Mouse (Mus musculus) kidney, adult 2 months (tissue): Measurements from ENCODE around the gene Cers4. TPM values are rescaled to one million over a fixed set of nuclear protein-coding genes. Genes with fewer than 3 reads are reported as not detected.
A peak's percentile ranks its signal among the peaks of the same experiment; 100 is the strongest.

Source experiments
- DNase-seq: peaks from one replicate; pipeline ENCODE4 v3.0.0; 2021
- H3K27ac ChIP-seq: fragments of 200-500 bp; 2 replicates; pipeline ENCODE4 v1.5.1; 2012; ENCODE audit warnings: low read depth, low read length, control low read depth, inconsistent platforms; ENCODE audit not compliant: insufficient read depth
- H3K27me3 ChIP-seq: fragments of 200-500 bp; replicated peaks from 2 replicates; pipeline ENCODE4 v1.6.1; 2012; ENCODE audit warnings: mild to moderate bottlenecking, moderate library complexity, low read length, inconsistent platforms; ENCODE audit not compliant: control insufficient read depth, insufficient read depth
- H3K36me3 ChIP-seq: fragments of 200-500 bp; 2 replicates; pipeline ENCODE4 v1.6.1; 2012; ENCODE audit warnings: mild to moderate bottlenecking, moderate library complexity, low read length, inconsistent platforms; ENCODE audit not compliant: control insufficient read depth, insufficient read depth
- H3K4me1 ChIP-seq: fragments of 200-500 bp; 2 replicates; pipeline ENCODE4 v1.6.1; 2011; ENCODE audit warnings: low read length; ENCODE audit not compliant: control insufficient read depth, insufficient read depth
- H3K4me3 ChIP-seq: fragments of 200-500 bp; 2 replicates; pipeline ENCODE4 v1.5.1; 2011; ENCODE audit warnings: mild to moderate bottlenecking, low read depth, low read length, control low read depth; ENCODE audit not compliant: insufficient read depth
- CTCF ChIP-seq: fragments of 200-500 bp; conservative IDR thresholded peaks from 2 replicates; pipeline ENCODE4 v1.5.1; 2011; ENCODE audit warnings: low read depth, mild to moderate bottlenecking, control low read depth, low read length, moderate library complexity, mixed read lengths; ENCODE audit not compliant: insufficient read depth, insufficient read length
- POLR2A ChIP-seq: fragments of 200-500 bp; IDR thresholded peaks from one replicate; pipeline ENCODE4 v1.6.1; 2011; ENCODE audit warnings: low read depth, low read length, control low read depth
- WGBS: fragments of 180-500 bp; shearing (Covaris S2); methylation state at CpG from one replicate; pipeline ENCODE4 v1.1.7; 2018; 5-methylcytosine and 5-hydroxymethylcytosine counted together
- polyA plus RNA-seq: library from polyadenylated mRNA; depleted of rRNA; stranded (reverse); fragments of >200 nt; gene quantifications from 2 replicates; pipeline ENCODE4 v1.2.3, GENCODE M21; 2012; rRNA removed

Gene Cers4
- polyA plus RNA-seq, 1 experiment = 26.9 TPM

DNA sequence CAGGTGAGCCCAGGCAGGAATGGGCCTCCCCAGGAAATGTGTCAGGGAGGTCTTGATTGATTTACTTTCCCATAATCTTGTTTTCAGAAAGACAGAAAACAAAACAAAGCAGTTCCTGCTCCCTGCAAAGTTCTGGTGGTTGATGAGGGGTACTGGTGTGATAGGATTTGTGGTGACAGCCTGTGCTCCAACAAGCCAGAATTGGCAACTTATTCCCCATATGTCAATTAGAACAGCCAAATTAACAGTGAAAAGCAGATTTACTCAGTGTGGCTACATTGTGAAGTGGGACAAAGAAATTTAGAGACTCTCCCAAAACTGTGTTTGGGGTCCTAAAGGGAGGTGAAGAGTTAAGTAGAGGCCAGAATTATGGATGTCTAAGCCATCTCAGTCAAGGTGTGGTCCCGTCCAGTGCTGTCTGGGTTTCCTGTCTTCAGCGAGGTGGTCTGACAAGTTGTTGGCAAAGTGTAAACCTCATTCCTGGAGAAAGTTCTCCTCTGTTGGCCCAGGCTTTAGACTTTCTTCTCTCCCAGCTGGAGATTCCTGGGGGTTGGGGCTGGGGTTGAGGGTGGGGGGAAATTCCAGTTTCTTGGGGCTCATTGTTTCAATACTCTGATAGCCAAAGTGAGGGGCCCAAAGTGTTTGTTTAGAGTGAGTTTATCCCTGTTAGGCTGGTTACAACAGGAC is 18.7 kb downstream of the Cers4 start:
- H3K4me1 ChIP-seq = peaks cover 4% of the 10 kb centered on the region
- WGBS = 31% methylated on average over 2 of the region's 2 CpGs
- DNase-seq = peak; percentile 14
- H3K27me3 ChIP-seq = no peaks in the 10 kb centered on the region
- no peak overlapping the region; the same call in 1 of the 2 replicates for H3K27ac ChIP-seq
- no peak for TF ChIP-seq POLR2A
- TF ChIP-seq CTCF = no peak
- no peaks in the 10 kb centered on the region for H3K36me3 ChIP-seq
- no peak overlapping the region for H3K4me3 ChIP-seq

GRCm38 (mm10) chr8:4512116-4512495 is 19.3 kb downstream of the Cers4 start:
- no peak overlapping the region for H3K4me3 ChIP-seq
- DNase-seq = no peak

DNA sequence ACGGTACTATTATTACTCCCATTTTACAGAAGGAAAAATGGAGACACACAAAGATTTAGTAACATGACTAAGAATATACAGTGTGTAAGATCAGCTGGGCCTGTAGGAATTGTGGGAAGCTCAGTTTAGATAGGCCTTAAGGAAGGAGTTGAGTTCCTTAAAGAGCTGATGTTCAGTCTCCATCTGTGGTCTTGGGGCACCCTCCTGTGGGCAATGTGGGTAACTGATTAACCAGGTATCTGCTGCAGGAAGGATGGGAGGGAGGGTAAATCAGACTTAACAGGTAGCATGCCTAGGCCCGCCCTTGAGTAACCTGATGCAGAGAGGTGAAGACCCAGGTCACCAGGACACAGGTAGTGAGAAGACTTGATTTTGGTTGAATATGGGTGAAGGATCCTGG is 23.3 kb downstream of the Cers4 start:
- no peak overlapping the region for H3K4me3 ChIP-seq
- H3K27ac ChIP-seq = no peak overlapping the region
- peak; percentile 48 for DNase-seq
- TF ChIP-seq POLR2A (no peak), CTCF (peak; percentile 69)
- peaks cover 4% of the 10 kb centered on the region; the same call in 1 of the 2 replicates for H3K4me1 ChIP-seq
- H3K27me3 ChIP-seq = no peaks in the 10 kb centered on the region
- WGBS = 83% methylated on average over 2 of the region's 2 CpGs
- no peaks in the 10 kb centered on the region for H3K36me3 ChIP-seq

More at GRCm38 (mm10) chr8:4512116-4512495, 19.3 kb downstream of the Cers4 start:
- whole genome bisulfite sequencing = 41% methylated on average over 8 of the region's 8 CpGs
- H3K4me1 ChIP-seq = peaks cover 4% of the 10 kb centered on the region
- no peaks in the 10 kb centered on the region for H3K36me3 ChIP-seq
- TF ChIP-seq CTCF = no peak
- no peak for TF ChIP-seq POLR2A
- H3K27me3 ChIP-seq = no peaks in the 10 kb centered on the region
- peak overlapping the region; percentile 40; the same call in 1 of the 2 replicates for H3K27ac ChIP-seq

- Histone ChIP-seq H3K27ac (no peak overlapping the region), H3K4me1 (no peaks in the 10 kb centered on the region), H3K4me3 (no peak overlapping the region), H3K27me3 (no peaks in the 10 kb centered on the region), H3K36me3 (no peaks in the 10 kb centered on the region)
- TF ChIP-seq POLR2A (no peak), CTCF (no peak)
- DNase-seq = no peak
- 74% methylated on average over 4 of the region's 4 CpGs for WGBS
These were observed 28.6 kb downstream of the Cers4 start for GRCm38 (mm10) chr8:4521472-4521871.

DNA sequence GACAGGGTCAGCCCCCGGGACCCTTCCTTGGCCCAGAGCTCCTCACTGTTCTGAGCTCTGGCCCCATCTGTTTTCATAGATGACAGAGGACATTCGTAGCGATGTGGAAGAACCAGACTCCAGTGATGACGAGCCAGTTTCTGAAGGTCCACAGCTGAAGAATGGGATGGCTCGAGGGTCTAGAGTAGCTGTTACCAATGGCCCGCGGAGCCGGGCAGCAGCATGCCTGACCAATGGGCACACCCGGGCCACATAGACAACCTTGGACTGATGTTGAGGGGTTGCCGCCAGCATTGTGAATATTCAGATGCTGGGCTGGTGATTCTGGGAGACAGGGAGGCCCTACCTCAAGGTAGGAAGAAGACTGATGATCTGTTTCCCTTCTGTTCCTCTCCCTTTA is 30.7 kb downstream of the Cers4 start:
- Histone ChIP-seq H3K4me1 (no peaks in the 10 kb centered on the region), H3K36me3 (no peaks in the 10 kb centered on the region), H3K27me3 (no peaks in the 10 kb centered on the region; the same call in 1 of the 2 replicates), H3K4me3 (no peak overlapping the region), H3K27ac (no peak overlapping the region)
- WGBS = 96% methylated on average over 10 of the region's 10 CpGs
- TF ChIP-seq CTCF = no peak
- DNase-seq = no peak

Other genes starting within 250 kb of the Cers4 start
- gene Tgfbr3l, start 244.8 kb upstream of the Cers4 start, polyA plus RNA-seq = 18.7 and 27.8 TPM in 2 replicates
- gene Snapc2, start 239.9 kb upstream of the Cers4 start, polyA plus RNA-seq = 36.7 and 36.9 TPM in 2 replicates
- gene Ctxn1, start 233.8 kb upstream of the Cers4 start, polyA plus RNA-seq = 6.8 and 7.8 TPM in 2 replicates
- 88.1 and 91.9 TPM in 2 replicates for gene Timm44, start 217.1 kb upstream of the Cers4 start, polyA plus RNA-seq
- gene Ccl25, start 167.8 kb upstream of the Cers4 start, polyA plus RNA-seq = 4.9 and 5.2 TPM in 2 replicates
- gene Elavl1, start 167.6 kb upstream of the Cers4 start, polyA plus RNA-seq = 26.4 and 35.9 TPM in 2 replicates
- 1.1 and 1.3 TPM in 2 replicates for gene Zfp958, start 120.1 kb downstream of the Cers4 start, polyA plus RNA-seq